Comparison of ENCODE assay signal across 8 mouse cellular contexts in genomic region chr7:142918641-142919628, GRCm38 (mm10). TPM values are rescaled to one million over a fixed set of nuclear protein-coding genes. Genes with fewer than 3 reads are reported as not detected.
DNase-seq lines count a peak whose midpoint lies in the region; ATAC-seq and TF ChIP-seq lines count a peak whose summit lies in the region.

No protein-coding gene starts in this region.

- ATAC-seq in hematopoietic stem cell, adult 5-6 weeks (replicated peaks in 1 of 2; ENCODE audit: insufficient read depth in 1 of 2, low FRiP score in 2 of 2, low TSS enrichment in 1 of 2, low read depth in 1 of 2, poor library complexity in 2 of 2, severe bottlenecking in 2 of 2): peak; percentile 92 to 99
- peak; percentile 68 for ATAC-seq in lung, embryonic 16.5 days (ENCODE audit: low read depth)

- H3K4me1 ChIP-seq in MEL (ENCODE audit: control insufficient read depth in 1 of 2, insufficient read depth in 2 of 2, low read length in 2 of 2): no peaks in the 10 kb centered on the region
- peaks cover 6% of the 10 kb centered on the region for H3K4me1 ChIP-seq in cerebellum, adult 2 months (ENCODE audit: control insufficient read depth, insufficient read depth, low read length)
- H3K4me1 ChIP-seq in lung, embryonic 16.5 days (replicated peaks; ENCODE audit: control insufficient read depth, insufficient read depth, low read length): no peaks in the 10 kb centered on the region; the same call in 1 of the 2 replicates

- H3K36me3 ChIP-seq in MEL (ENCODE audit: control insufficient read depth in 1 of 2, insufficient read depth in 2 of 2, low read length in 2 of 2): no peaks in the 10 kb centered on the region
- no peaks in the 10 kb centered on the region for H3K36me3 ChIP-seq in lung, embryonic 16.5 days (ENCODE audit: control insufficient read depth, insufficient read depth, low read length)

- DNase-seq in MEL (ENCODE audit: low read depth, low spot score): peak; percentile 75
- peak; percentile 49 to 73 for DNase-seq in cerebellum, adult 2 months
- peak; percentile 80 for DNase-seq in forelimb bud, embryonic 11.5 days (ENCODE audit: low read depth, low spot score)
- DNase-seq in layer of hippocampus, adult 9-10 months (ENCODE audit: low spot score): peak; percentile 87
- DNase-seq in ovary, postnatal 36 days (ENCODE audit: low spot score): peak; percentile 78
- DNase-seq in thymus, postnatal 25 days: peak; percentile 85

- H3K27me3 ChIP-seq in MEL (ENCODE audit: control insufficient read depth in 1 of 2, insufficient read depth in 2 of 2, low read length in 2 of 2): no peaks in the 10 kb centered on the region
- no peaks in the 10 kb centered on the region for H3K27me3 ChIP-seq in cerebellum, adult 2 months (ENCODE audit: control insufficient read depth, insufficient read depth, low read length)
- H3K27me3 ChIP-seq in lung, embryonic 16.5 days (ENCODE audit: control insufficient read depth, insufficient read depth, low read depth, low read length): no peaks in the 10 kb centered on the region

- TF ChIP-seq EP300 in MEL (IDR thresholded peaks at IDR 0.05; ENCODE audit: low read depth in 1 of 2, low read length in 2 of 2): no peak

- TF ChIP-seq CTCF in MEL (IDR thresholded peaks at IDR 0.05 in 2 of 3, conservative IDR thresholded peaks at IDR 0.05 in 1 of 3; ENCODE audit: control insufficient read depth in 1 of 3, insufficient read depth in 1 of 3, low read depth in 2 of 3, low read length in 3 of 3, poor library complexity in 1 of 3, severe bottlenecking in 1 of 3): peak; percentile 98 to 100 (median 100); a peak in 5 of 6 replicates
- TF ChIP-seq CTCF in cerebellum, adult 2 months (IDR thresholded peaks at IDR 0.05; ENCODE audit: borderline replicate concordance, insufficient read depth, low read depth, low read length): peak; percentile 99

- WGBS in cerebellum, adult 2 months: 26% methylated on average over 8 of the region's 8 CpGs
- 27% methylated on average over 8 of the region's 8 CpGs for WGBS in lung, embryonic 16.5 days

- no peak for TF ChIP-seq POLR2A in MEL (IDR thresholded peaks at IDR 0.05; ENCODE audit: control insufficient read depth in 1 of 2, insufficient read depth in 1 of 2, low read depth in 1 of 2, low read length in 2 of 2, poor library complexity in 1 of 2)
- TF ChIP-seq POLR2A in cerebellum, adult 2 months (IDR thresholded peaks at IDR 0.05; ENCODE audit: borderline replicate concordance, insufficient read depth, low read length): no peak

- H3K4me2 ChIP-seq in lung, embryonic 16.5 days (ENCODE audit: low read depth, low read length): no peak overlapping the region

- peak; percentile 79 for TF ChIP-seq RAD21 in MEL (IDR thresholded peaks at IDR 0.05; ENCODE audit: low read depth, low read length)

- H3K79me2 ChIP-seq in MEL (ENCODE audit: control insufficient read depth, insufficient read depth, low read length, poor library complexity): no peaks in the 10 kb centered on the region

- H3K9ac ChIP-seq in MEL (ENCODE audit: control insufficient read depth, low read depth, low read length, poor library complexity, severe bottlenecking): no peak overlapping the region
- no peak overlapping the region for H3K9ac ChIP-seq in lung, embryonic 16.5 days (ENCODE audit: low read length)

- no peak overlapping the region for H3K4me3 ChIP-seq in MEL (ENCODE audit: control insufficient read depth in 1 of 2, insufficient read depth in 1 of 2, low read depth in 2 of 2, low read length in 2 of 2)
- no peak overlapping the region for H3K4me3 ChIP-seq in cerebellum, adult 2 months (replicated peaks; ENCODE audit: insufficient read depth, low read depth, low read length)
- no peak overlapping the region for H3K4me3 ChIP-seq in lung, embryonic 16.5 days (ENCODE audit: low read length)

- no peak overlapping the region for H3K27ac ChIP-seq in MEL (ENCODE audit: control insufficient read depth, low read depth, low read length)
- no peak overlapping the region for H3K27ac ChIP-seq in cerebellum, adult 2 months (ENCODE audit: insufficient read depth, low read length)
- H3K27ac ChIP-seq in lung, embryonic 16.5 days (ENCODE audit: low read length): no peak overlapping the region

- H3K9me3 ChIP-seq in MEL (replicated peaks; ENCODE audit: insufficient read depth, low read length): no peaks in the 10 kb centered on the region
- H3K9me3 ChIP-seq in lung, embryonic 16.5 days (ENCODE audit: control insufficient read depth, low read length): no peaks in the 10 kb centered on the region

TF ChIP-seq in MEL, 35 proteins besides CTCF, POLR2A, EP300 and RAD21:
- TF ChIP-seq USF1 (IDR thresholded peaks at IDR 0.05; ENCODE audit: low read depth, low read length) (0 out of 2 replicates have a peak, but pooled peaks have one; percentile 15), ZKSCAN1 (IDR thresholded peaks at IDR 0.05; ENCODE audit: low read depth, low read length) (no peak), SMC3 (IDR thresholded peaks at IDR 0.05; ENCODE audit: low read depth, low read length) (peak; percentile 97), GABPA (IDR thresholded peaks at IDR 0.05; ENCODE audit: low read depth, low read length) (no peak), ZC3H11A (IDR thresholded peaks at IDR 0.05; ENCODE audit: low read depth, low read length) (peak; percentile 73), MEF2A (IDR thresholded peaks at IDR 0.05; ENCODE audit: extremely low read depth, insufficient replicate concordance, low read depth, low read length, poor library complexity, severe bottlenecking) (no peak), ZNF384 (IDR thresholded peaks at IDR 0.05; ENCODE audit: low read depth, low read length) (peak; percentile 24; the same call in 1 of the 2 replicates), HCFC1 (IDR thresholded peaks at IDR 0.05; ENCODE audit: low read depth, low read length) (0 out of 2 replicates have a peak, but pooled peaks have one; percentile 45)

RNA-seq across cellular contexts. Expression of gene Th, which starts 12.0 kb away (rescaled TPM):
- not detected in 2 replicates for total RNA-seq in MEL (2012; rRNA removed)
- not detected for polyA plus RNA-seq in MEL (2012; ENCODE audit: insufficient read depth in 1 of 2, insufficient read length in 2 of 2, low read depth in 1 of 2, low replicate concordance in 2 of 2, missing spikeins in 1 of 2)
- 11.0 and 13.6 TPM in 2 replicates for polyA plus RNA-seq in cerebellum, adult 2 months (2012; rRNA removed)
- not detected in 2 replicates for total RNA-seq in hematopoietic stem cell, adult 5-6 weeks (2017)
- polyA plus RNA-seq in lung, embryonic 16.5 days (2015; fragmentation: Nextera tagmentation; extraction: Ambion mirVana): 1.1 and 1.9 TPM in 2 replicates

RNA-seq across cellular contexts. Expression of gene Ascl2, which starts 50.1 kb away (rescaled TPM):
- not detected in 2 replicates for total RNA-seq in MEL (2012; rRNA removed)
- polyA plus RNA-seq in MEL (2012; ENCODE audit: insufficient read depth in 1 of 2, insufficient read length in 2 of 2, low read depth in 1 of 2, low replicate concordance in 2 of 2, missing spikeins in 1 of 2): not detected
- polyA plus RNA-seq in cerebellum, adult 2 months (2012; rRNA removed): 0.74 and 0.89 TPM in 2 replicates
- not detected in 2 replicates for total RNA-seq in hematopoietic stem cell, adult 5-6 weeks (2017)
- polyA plus RNA-seq in lung, embryonic 16.5 days (2015; fragmentation: Nextera tagmentation; extraction: Ambion mirVana): 3.2 and 3.4 TPM in 2 replicates
